Mouse (Mus musculus): ENCODE measurements around the gene Cmklr1.

The Cmklr1 gene

GRCm38 (mm10) chr5:113652215-113652614, 2.0 kb upstream of the Cmklr1 start:
- no peak for DNase-seq (ENCODE audit: low spot score)

GRCm38 (mm10) chr5:113648647-113649211, 1.5 kb downstream of the Cmklr1 start:
- DNase-seq (ENCODE audit: low spot score), result no peak

- DNase-seq (ENCODE audit: low spot score), result no peak
These were observed 3.1 kb downstream of the Cmklr1 start for GRCm38 (mm10) chr5:113647141-113647540.

- no peak for DNase-seq (ENCODE audit: low spot score)
These were observed 5.7 kb downstream of the Cmklr1 start for GRCm38 (mm10) chr5:113644520-113644919.

- DNase-seq (ENCODE audit: low spot score), result no peak
These were observed 6.9 kb downstream of the Cmklr1 start for GRCm38 (mm10) chr5:113643107-113643848.

GRCm38 (mm10) chr5:113641066-113641465, 9.2 kb downstream of the Cmklr1 start:
- DNase-seq (ENCODE audit: low spot score), result no peak

GRCm38 (mm10) chr5:113639126-113639525, 11.1 kb downstream of the Cmklr1 start:
- no peak for DNase-seq (ENCODE audit: low spot score)

GRCm38 (mm10) chr5:113638055-113638454, 12.2 kb downstream of the Cmklr1 start:
- DNase-seq (ENCODE audit: low spot score), result no peak

- DNase-seq (ENCODE audit: low spot score), result no peak
These were observed 12.6 kb downstream of the Cmklr1 start for GRCm38 (mm10) chr5:113637631-113638030.

- no peak for DNase-seq (ENCODE audit: low spot score)
These were observed 14.2 kb downstream of the Cmklr1 start for GRCm38 (mm10) chr5:113635861-113636565.

- DNase-seq (ENCODE audit: low spot score), result no peak
These were observed 15.2 kb downstream of the Cmklr1 start for GRCm38 (mm10) chr5:113634887-113635610.

GRCm38 (mm10) chr5:113634024-113634651, 16.1 kb downstream of the Cmklr1 start:
- DNase-seq (ENCODE audit: low spot score), result peak; percentile 38

GRCm38 (mm10) chr5:113633037-113633714, 17.1 kb downstream of the Cmklr1 start:
- DNase-seq (ENCODE audit: low spot score), result no peak

- DNase-seq (ENCODE audit: low spot score), result no peak
These were observed 20.1 kb downstream of the Cmklr1 start for GRCm38 (mm10) chr5:113630116-113630515.

- DNase-seq (ENCODE audit: low spot score), result no peak
These were observed 21.0 kb downstream of the Cmklr1 start for GRCm38 (mm10) chr5:113629248-113629647.

- DNase-seq (ENCODE audit: low spot score), result no peak
These were observed 22.3 kb downstream of the Cmklr1 start for GRCm38 (mm10) chr5:113627820-113628437.

GRCm38 (mm10) chr5:113626991-113627390, 23.2 kb downstream of the Cmklr1 start:
- DNase-seq (ENCODE audit: low spot score), result no peak

- DNase-seq (ENCODE audit: low spot score), result no peak
These were observed 23.9 kb downstream of the Cmklr1 start for GRCm38 (mm10) chr5:113626352-113626751.

- no peak for DNase-seq (ENCODE audit: low spot score)
These were observed 25.2 kb downstream of the Cmklr1 start for GRCm38 (mm10) chr5:113625068-113625467.

GRCm38 (mm10) chr5:113623052-113623451, 27.2 kb downstream of the Cmklr1 start:
- DNase-seq (ENCODE audit: low spot score), result no peak

GRCm38 (mm10) chr5:113620999-113621398, 29.2 kb downstream of the Cmklr1 start:
- no peak for DNase-seq (ENCODE audit: low spot score)
